Mouse (Mus musculus) gastrocnemius, postnatal 10 days (tissue): ENCODE measurements at regions not wholly inside any gene's neighbourhood (a gene's known extent, or its start where the extent isn't known, plus 50 kb on each side); places are given as distances from the start of the nearest gene placed in this dataset.
A peak's percentile ranks its signal among the peaks of the same experiment; 100 is the strongest.
"Not testable (repeated sequence)": the region's sequence is repeated elsewhere in the genome, so short reads cannot be mapped to it uniquely, and the experiment has no call there.

Source experiments
- DNase-seq: peaks from one replicate; pipeline ENCODE4 v3.0.0; 2021; ENCODE audit warnings: mixed read lengths
- microRNA-seq, 2 experiments: library from miRNA; unstranded; fragments of <30 nt; microRNA quantifications; one replicate each; pipeline ENCODE4 v1.2.0; 2021

DNA sequence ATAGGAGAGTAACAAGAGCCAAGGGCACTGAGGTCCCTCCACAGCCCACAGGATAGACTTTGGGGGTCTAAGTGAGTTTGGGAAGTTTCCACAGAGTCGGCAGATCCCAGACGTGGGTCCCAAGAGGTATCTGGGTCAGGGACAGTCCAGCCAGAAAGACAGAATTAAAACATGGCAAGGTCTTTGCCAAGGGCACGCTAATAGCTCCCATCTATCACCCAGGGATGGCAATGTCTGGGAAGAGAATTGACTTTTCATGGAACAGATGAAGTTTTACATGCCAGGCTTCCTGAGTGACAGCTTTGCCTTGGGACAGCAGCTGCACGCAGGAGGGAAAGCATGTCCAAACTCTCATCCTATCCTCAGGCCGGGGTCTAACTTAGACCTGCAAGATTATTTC lies 563.5 kb downstream of the Gm10330 start:
- not testable (repeated sequence) for DNase-seq

GRCm38 (mm10) chr12:23189546-23189945 lies 590.5 kb downstream of the Gm10330 start:
- peak; percentile 36 for DNase-seq

GRCm38 (mm10) chr12:23189110-23189509 lies 591.0 kb downstream of the Gm10330 start:
- DNase-seq: peak; percentile 2

Small RNAs in the stretch of these regions (microRNA-seq; reads per million reads assigned to microRNA genes)
- gene Gm26140: 0 reads per million in 2 experiments
